Mouse (Mus musculus) stomach, postnatal 0 days (tissue): ENCODE results near the gene Foxn2. TPM values are rescaled to one million over a fixed set of nuclear protein-coding genes. Genes with fewer than 3 reads are reported as not detected.
"Not testable (repeated sequence)": the region's sequence is repeated elsewhere in the genome, so short reads cannot be mapped to it uniquely, and the experiment has no call there.

ENCODE experiments used
- ATAC-seq: fragments of 200-750 bp; cut with Nextera tagmentation; 2 replicates; pipeline ENCODE4 v1.8.0; 2017; ENCODE audit not compliant: low FRiP score, low TSS enrichment
- DNase-seq: peaks from one replicate; pipeline ENCODE4 v3.0.0-alpha.2; 2016; ENCODE audit warnings: low spot score
- H3K27ac ChIP-seq: fragments of 300-500 bp; sonication (generic); replicated peaks from 2 replicates; pipeline ENCODE4 v1.5.1; 2014; ENCODE audit warnings: mild to moderate bottlenecking, control low read depth
- H3K27me3 ChIP-seq: fragments of 300-500 bp; sonication (generic); 2 replicates; pipeline ENCODE4 v1.6.1; 2014; ENCODE audit warnings: low read length; ENCODE audit not compliant: control insufficient read depth, insufficient read depth
- H3K36me3 ChIP-seq: fragments of 300-500 bp; sonication (generic); 2 replicates; pipeline ENCODE4 v1.6.1; 2014; ENCODE audit warnings: low read length, mixed read lengths; ENCODE audit not compliant: control insufficient read depth, insufficient read depth
- H3K4me1 ChIP-seq: fragments of 300-500 bp; sonication (generic); replicated peaks from 2 replicates; pipeline ENCODE4 v1.6.1; 2014; ENCODE audit warnings: antibody characterized with exemption; ENCODE audit not compliant: control insufficient read depth, insufficient read depth
- H3K4me2 ChIP-seq: fragments of 300-500 bp; sonication (generic); replicated peaks from 2 replicates; pipeline ENCODE4 v1.6.1; 2014; ENCODE audit warnings: low read depth, mild to moderate bottlenecking, control low read depth, moderate library complexity
- H3K4me3 ChIP-seq: fragments of 300-500 bp; sonication (generic); 2 replicates; pipeline ENCODE4 v1.5.1; 2014; ENCODE audit warnings: low read depth, low read length, control low read depth
- H3K9ac ChIP-seq: fragments of 300-500 bp; sonication (generic); 2 replicates; pipeline ENCODE4 v1.6.1; 2014; ENCODE audit warnings: mild to moderate bottlenecking, low read length, control low read depth, mixed read lengths
- H3K9me3 ChIP-seq: fragments of 300-500 bp; sonication (generic); 2 replicates; pipeline ENCODE4 v1.6.1; 2016; ENCODE audit warnings: low read length; ENCODE audit not compliant: control insufficient read depth
- CTCF ChIP-seq: IDR thresholded peaks from 2 replicates; pipeline ENCODE4 v1.5.1; 2016; ENCODE audit warnings: antibody characterized with exemption, low read depth, mild to moderate bottlenecking, moderate library complexity
- EP300 ChIP-seq: optimal IDR thresholded peaks from 2 replicates; pipeline ENCODE3; 2016; ENCODE audit warnings: antibody characterized with exemption
- WGBS: fragments of 180-500 bp; shearing (Covaris S2); extraction: QIAGEN DNeasy Blood & Tissue Kit; methylation state at CpG from one replicate; pipeline ENCODE4 v1.1.7; 2014; 5-methylcytosine and 5-hydroxymethylcytosine counted together
- polyA plus RNA-seq: library from polyadenylated mRNA; unstranded; fragments of >200 nt; fragmentation: Nextera tagmentation; extraction: Ambion mirVana; gene quantifications from 2 replicates; pipeline ENCODE4 v1.2.1, GENCODE M21; 2015

The Foxn2 gene
- polyA plus RNA-seq, 1 experiment from 2014 or later, result 8.2 TPM

DNA sequence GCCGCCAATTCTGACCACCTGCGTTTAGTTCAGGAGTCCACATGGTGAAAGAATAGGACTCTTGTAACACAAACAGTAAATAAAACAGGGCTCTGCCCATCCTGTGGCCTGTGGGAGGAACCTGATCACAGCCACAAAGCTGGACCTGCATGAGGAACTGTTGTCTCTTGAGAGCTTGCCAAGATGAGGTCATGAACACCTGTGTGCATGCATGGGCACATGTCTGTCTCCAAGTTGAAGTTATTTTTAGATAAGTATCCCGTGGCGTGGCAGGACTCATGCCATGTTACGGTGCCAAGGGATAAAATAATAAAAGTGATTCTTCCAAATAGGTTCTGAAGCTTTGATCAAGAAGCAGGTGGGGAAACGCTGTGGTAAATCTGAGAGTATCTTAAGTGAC lies 19.3 kb upstream of the Foxn2 start:
- Histone ChIP-seq H3K27ac (no peak overlapping the region), H3K4me2 (no peak overlapping the region), H3K9me3 (no peaks in the 10 kb centered on the region), H3K9ac (no peak overlapping the region), H3K4me1 (no peaks in the 10 kb centered on the region), H3K27me3 (no peaks in the 10 kb centered on the region), H3K4me3 (no peak overlapping the region), H3K36me3 (no peaks in the 10 kb centered on the region)
- 69% methylated on average over 6 of the region's 6 CpGs for WGBS
- no peak for TF ChIP-seq CTCF
- no peak for TF ChIP-seq EP300
- ATAC-seq, result no peak
- DNase-seq, result no peak

DNA sequence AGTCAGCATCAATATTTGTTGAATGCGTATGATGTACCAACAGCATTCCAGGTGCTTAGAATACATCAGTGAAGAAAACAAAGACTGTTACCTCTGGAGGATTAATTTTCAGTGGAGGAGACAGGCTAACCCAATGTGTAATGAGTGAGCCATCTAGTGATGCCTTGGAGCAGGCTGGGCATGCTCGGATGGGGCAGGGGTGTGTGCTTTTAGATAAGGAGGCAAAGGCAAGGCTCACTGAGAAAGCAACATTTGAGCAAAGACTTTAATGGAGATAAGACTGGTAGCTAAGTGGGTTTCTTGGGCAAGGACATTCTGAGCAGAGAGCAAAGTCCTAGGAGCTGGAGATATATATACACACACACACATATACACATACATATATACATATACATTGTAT lies 9.8 kb upstream of the Foxn2 start:
- no peaks in the 10 kb centered on the region for H3K9me3 ChIP-seq
- no peak overlapping the region for H3K4me2 ChIP-seq
- H3K27me3 ChIP-seq, result no peaks in the 10 kb centered on the region
- 65% methylated on average over 2 of the region's 2 CpGs for WGBS
- DNase-seq (no peak), ATAC-seq (no peak)
- no peak overlapping the region for H3K4me3 ChIP-seq
- no peaks in the 10 kb centered on the region for H3K4me1 ChIP-seq
- TF ChIP-seq CTCF, result no peak
- TF ChIP-seq EP300, result no peak
- no peaks in the 10 kb centered on the region for H3K36me3 ChIP-seq
- no peak overlapping the region for H3K27ac ChIP-seq
- H3K9ac ChIP-seq, result no peak overlapping the region

DNA sequence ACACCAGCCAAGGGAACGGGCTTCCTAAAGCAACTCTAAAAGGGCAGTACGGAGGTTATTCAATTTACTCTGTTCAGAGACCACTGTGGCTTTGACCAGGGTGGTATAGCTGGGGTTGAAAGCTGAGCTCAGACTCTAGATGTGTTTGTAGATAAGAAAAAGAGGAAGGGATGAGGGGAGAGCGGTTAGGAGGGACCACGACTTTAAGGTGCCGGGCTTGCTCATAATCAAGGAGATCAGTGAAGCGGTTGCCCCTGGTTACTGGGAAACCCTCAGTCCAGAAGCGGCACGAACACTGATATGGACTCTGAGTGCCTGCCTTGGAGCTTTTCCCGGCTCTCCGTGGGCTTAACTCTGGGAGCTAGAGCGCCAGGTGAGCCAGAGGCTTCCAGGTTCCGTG lies 9.0 kb upstream of the Foxn2 start:
- no peak overlapping the region for H3K27ac ChIP-seq
- ATAC-seq (no peak), DNase-seq (no peak)
- no peaks in the 10 kb centered on the region for H3K9me3 ChIP-seq
- no peak overlapping the region for H3K4me3 ChIP-seq
- no peaks in the 10 kb centered on the region for H3K4me1 ChIP-seq
- TF ChIP-seq EP300 (no peak), CTCF (no peak)
- no peaks in the 10 kb centered on the region for H3K27me3 ChIP-seq
- no peak overlapping the region for H3K9ac ChIP-seq
- H3K36me3 ChIP-seq, result no peaks in the 10 kb centered on the region
- WGBS, result 87% methylated on average over 12 of the region's 12 CpGs
- H3K4me2 ChIP-seq, result no peak overlapping the region

DNA sequence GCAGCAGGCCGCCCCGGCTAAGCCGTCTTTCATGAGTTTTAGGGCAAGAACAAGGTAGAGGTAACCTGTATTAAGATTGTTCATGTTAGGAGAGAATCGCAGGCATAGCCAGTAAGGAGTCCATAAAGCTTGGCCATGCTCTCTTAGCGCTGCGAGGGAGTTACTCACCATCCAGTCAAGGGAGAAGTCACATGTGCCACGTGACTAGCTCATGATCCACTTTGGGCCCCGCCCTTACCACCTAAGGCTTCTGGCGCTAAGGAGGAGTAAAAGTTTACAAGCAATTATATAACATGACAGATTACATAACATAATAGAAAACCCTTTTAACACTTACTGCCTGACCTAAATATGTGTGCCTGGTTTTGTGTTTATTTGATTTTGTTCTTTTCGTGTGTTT lies 8.5 kb upstream of the Foxn2 start:
- H3K27me3 ChIP-seq, result no peaks in the 10 kb centered on the region
- no peaks in the 10 kb centered on the region for H3K9me3 ChIP-seq
- no peak overlapping the region for H3K9ac ChIP-seq
- no peak overlapping the region for H3K4me2 ChIP-seq
- DNase-seq, result no peak
- no peaks in the 10 kb centered on the region for H3K4me1 ChIP-seq
- no peak overlapping the region for H3K4me3 ChIP-seq
- ATAC-seq, result no peak
- 79% methylated on average over 10 of the region's 10 CpGs for WGBS
- no peak for TF ChIP-seq CTCF
- no peak for TF ChIP-seq EP300
- no peaks in the 10 kb centered on the region for H3K36me3 ChIP-seq
- H3K27ac ChIP-seq, result no peak overlapping the region

DNA sequence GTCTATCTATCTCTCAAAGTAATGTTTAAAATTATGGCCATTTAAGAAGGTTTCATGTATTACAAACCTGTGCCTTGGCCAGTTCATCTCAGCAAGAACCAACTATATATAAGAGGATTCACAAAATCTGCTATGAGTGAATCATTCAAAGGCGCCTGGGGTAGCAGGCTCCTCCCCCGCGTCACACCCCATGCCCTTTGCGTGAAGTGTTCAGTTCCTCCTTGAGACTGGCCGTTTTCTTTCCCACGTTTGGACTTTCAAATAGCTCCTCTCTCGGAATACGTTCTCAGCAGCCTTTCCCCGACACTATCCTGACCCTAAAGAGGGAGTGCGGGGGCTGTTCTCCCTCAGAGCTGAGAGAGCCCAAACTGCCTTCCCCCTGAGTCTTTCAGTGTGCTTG lies 5.2 kb upstream of the Foxn2 start:
- no peak for TF ChIP-seq EP300
- no peak for TF ChIP-seq CTCF
- Histone ChIP-seq H3K4me3 (no peak overlapping the region), H3K4me2 (no peak overlapping the region), H3K9me3 (no peaks in the 10 kb centered on the region), H3K27ac (no peak overlapping the region), H3K9ac (no peak overlapping the region), H3K4me1 (no peaks in the 10 kb centered on the region), H3K36me3 (no peaks in the 10 kb centered on the region), H3K27me3 (no peaks in the 10 kb centered on the region)
- ATAC-seq, result no peak
- no peak for DNase-seq
- 69% methylated on average over 10 of the region's 10 CpGs for WGBS

DNA sequence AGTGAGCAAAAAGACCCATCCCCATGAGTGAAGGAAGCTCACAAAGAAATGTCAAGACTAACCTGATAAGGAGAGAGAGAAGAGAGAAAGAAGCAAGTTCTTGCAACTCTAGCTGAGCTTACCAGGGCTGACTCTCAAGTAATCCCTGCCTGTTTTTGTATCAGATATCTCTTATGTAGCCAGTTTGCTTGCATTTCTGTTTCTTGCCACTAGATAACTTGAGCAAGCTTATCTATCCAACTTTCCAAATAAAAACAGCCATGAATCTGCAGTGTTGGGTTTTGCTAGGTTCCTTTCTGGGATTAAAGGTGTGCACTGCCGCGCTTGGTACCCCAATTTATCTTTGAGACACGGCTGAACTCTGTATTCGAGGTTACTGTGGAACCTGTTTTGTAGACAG lies 4.2 kb upstream of the Foxn2 start:
- 79% methylated on average over 4 of the region's 4 CpGs for WGBS
- TF ChIP-seq EP300, result no peak
- no peak for TF ChIP-seq CTCF

DNA sequence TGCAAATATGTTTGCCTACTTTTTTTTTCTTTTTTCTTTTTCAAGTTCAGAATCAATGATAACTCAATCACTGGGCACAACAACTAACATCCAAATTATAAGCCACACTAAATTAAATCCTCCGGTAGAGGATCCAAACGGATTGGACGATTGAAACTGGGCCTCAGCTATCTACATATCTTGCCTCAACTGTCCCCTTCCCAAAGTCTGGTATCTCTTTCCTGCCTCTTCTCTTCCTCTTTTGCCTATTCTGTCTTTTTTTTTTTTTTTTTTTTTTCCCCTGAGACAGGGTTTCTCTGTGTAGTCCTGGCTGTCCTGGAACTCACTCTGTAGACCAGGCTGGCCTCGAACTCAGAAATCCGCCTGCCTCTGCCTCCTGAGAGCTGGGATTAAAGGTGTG lies 3.8 kb upstream of the Foxn2 start:
- WGBS, result 96% methylated on average over 5 of the region's 5 CpGs
- H3K4me1 ChIP-seq, H3K27ac ChIP-seq, DNase-seq, H3K4me3 ChIP-seq, H3K4me2 ChIP-seq, H3K9ac ChIP-seq, H3K9me3 ChIP-seq, ATAC-seq, H3K36me3 ChIP-seq, H3K27me3 ChIP-seq: not testable (repeated sequence)

More for the DNA sequence above, 4.2 kb upstream of the Foxn2 start:
- ATAC-seq, result no peak
- Histone ChIP-seq H3K27me3 (no peaks in the 10 kb centered on the region), H3K9ac (no peak overlapping the region), H3K36me3 (no peaks in the 10 kb centered on the region), H3K9me3 (no peaks in the 10 kb centered on the region), H3K4me3 (no peak overlapping the region), H3K27ac (no peak overlapping the region), H3K4me1 (no peaks in the 10 kb centered on the region), H3K4me2 (no peak overlapping the region)
- no peak for DNase-seq
